In the genomic region with DNA sequence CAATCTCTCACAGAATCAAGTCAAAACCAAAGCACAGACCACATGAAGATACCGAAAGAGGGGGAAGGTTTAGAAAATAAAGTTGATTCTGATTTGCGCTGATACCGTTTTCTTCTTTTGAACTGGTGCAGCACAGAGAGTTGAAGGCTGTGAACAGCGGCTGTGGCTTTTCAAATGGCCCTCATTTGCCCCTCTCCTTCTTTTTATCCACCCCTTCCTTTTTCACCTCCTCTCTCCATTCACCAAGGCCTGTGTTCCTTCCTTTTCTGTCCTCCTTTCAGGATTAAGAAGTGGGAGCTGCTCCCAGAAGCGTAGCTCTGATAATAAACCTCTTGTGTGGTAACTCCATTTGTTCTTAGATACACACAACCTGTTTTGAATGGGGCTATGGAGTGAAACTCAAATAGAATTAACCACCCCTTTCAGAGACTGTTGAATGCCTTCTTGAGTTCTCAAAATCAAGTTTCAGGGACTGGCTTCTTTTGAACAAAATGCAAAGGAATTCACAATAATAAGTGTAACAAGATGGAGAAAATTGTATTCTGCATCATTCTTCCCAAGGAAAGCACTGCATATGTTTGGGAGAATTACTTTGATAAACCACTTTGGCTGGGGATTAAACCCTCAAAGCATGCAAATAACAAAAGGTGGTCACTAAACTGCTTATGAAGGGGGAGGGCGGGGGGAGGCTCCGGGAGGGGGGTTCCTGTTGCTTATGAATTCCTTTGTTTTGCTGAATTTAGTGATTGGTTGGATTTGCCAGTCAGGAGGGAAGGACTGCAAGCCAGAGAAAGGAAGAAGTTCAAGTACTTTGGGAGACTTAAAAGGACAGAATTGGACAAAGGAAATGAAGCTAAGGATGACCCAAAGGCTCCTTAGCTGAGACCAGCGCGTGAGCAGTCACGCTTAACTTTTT, we compare ENCODE assay signal across 17 mouse cellular contexts.
DNase-seq lines count a peak whose midpoint lies in the region; ATAC-seq and TF ChIP-seq lines count a peak whose summit lies in the region.
"Had no signal": no experiment of that assay in that cellular context is flagged by ENCODE, and none has a peak within 500 bp of the region (broad histone marks: within the 10 kb centered on the region; RNA-seq: fewer than 3 reads in every experiment).

No protein-coding gene starts in this region.

- H3K4me2 ChIP-seq in lung, postnatal 0 days (replicated peaks; ENCODE audit: low read depth, low read length), result no peak overlapping the region
- no peak overlapping the region for H3K4me2 ChIP-seq in embryonic facial prominence, embryonic 11.5 days (ENCODE audit: low read depth, low read length)

- TF ChIP-seq CTCF in lung, postnatal 0 days (IDR thresholded peaks at IDR 0.05), result no peak

- no peak overlapping the region for H3K27ac ChIP-seq in lung, postnatal 0 days (ENCODE audit: low read length)
- no peak overlapping the region for H3K27ac ChIP-seq in embryonic facial prominence, embryonic 11.5 days (replicated peaks; ENCODE audit: low read depth, low read length)
- peak overlapping the region; percentile 63 for H3K27ac ChIP-seq in midbrain, embryonic 10.5 days (replicated peaks)
- no peak overlapping the region for H3K27ac ChIP-seq in heart, embryonic 10.5 days

- 58% methylated on average over 10 of the region's 10 CpGs for WGBS in lung, postnatal 0 days
- 64% methylated on average over 10 of the region's 10 CpGs for WGBS in embryonic facial prominence, embryonic 11.5 days
- WGBS in midbrain, embryonic 10.5 days, result 20% methylated on average over 10 of the region's 10 CpGs
- WGBS in heart, embryonic 10.5 days, result 75% methylated on average over 10 of the region's 10 CpGs

- H3K36me3 ChIP-seq in lung, postnatal 0 days (ENCODE audit: insufficient read depth, low read length), result no peaks in the 10 kb centered on the region
- H3K36me3 ChIP-seq in embryonic facial prominence, embryonic 11.5 days (replicated peaks; ENCODE audit: control insufficient read depth, insufficient read depth, low read depth, low read length), result no peaks in the 10 kb centered on the region
- no peaks in the 10 kb centered on the region for H3K36me3 ChIP-seq in midbrain, embryonic 10.5 days
- H3K36me3 ChIP-seq in heart, embryonic 10.5 days, result no peaks in the 10 kb centered on the region

- H3K9ac ChIP-seq in lung, postnatal 0 days (replicated peaks; ENCODE audit: low read depth), result no peak overlapping the region
- H3K9ac ChIP-seq in embryonic facial prominence, embryonic 11.5 days (replicated peaks; ENCODE audit: low read length), result no peak overlapping the region

- H3K9me3 ChIP-seq in lung, postnatal 0 days (ENCODE audit: low read length), result no peaks in the 10 kb centered on the region
- no peaks in the 10 kb centered on the region for H3K9me3 ChIP-seq in embryonic facial prominence, embryonic 11.5 days (replicated peaks; ENCODE audit: control insufficient read depth, low read length)
- H3K9me3 ChIP-seq in midbrain, embryonic 10.5 days (replicated peaks), result no peaks in the 10 kb centered on the region
- H3K9me3 ChIP-seq in heart, embryonic 10.5 days, result no peaks in the 10 kb centered on the region
- H3K9me3 ChIP-seq: megakaryocyte, embryonic 14.5 days had no signal

- no peak for TF ChIP-seq EP300 in lung, postnatal 0 days (IDR thresholded peaks at IDR 0.05)

- peak; percentile 25 for DNase-seq in lung, postnatal 0 days (ENCODE audit: low spot score)
- DNase-seq in lung, adult 18-20 months, result no peak
- peak; percentile 12 for DNase-seq in embryonic facial prominence, embryonic 11.5 days (ENCODE audit: low spot score)
- DNase-seq in midbrain, embryonic 10.5 days (ENCODE audit: low spot score), result peak; percentile 65
- no peak for DNase-seq in urinary bladder, adult 18-20 months (ENCODE audit: low spot score in 2 of 2)
- DNase-seq in heart, embryonic 10.5 days (ENCODE audit: low spot score), result no peak
- no peak for DNase-seq in yolk sac, embryonic 10.5 days (ENCODE audit: low spot score)
- DNase-seq: adrenal gland, postnatal 14 days; cerebellum, adult 8-10 months; gastrocnemius, postnatal 36 days; heart, postnatal 10 days; kidney, adult 8-10 months; lung, adult 2 months; thymus, adult 18-20 months had no signal

- no peaks in the 10 kb centered on the region for H3K27me3 ChIP-seq in lung, postnatal 0 days (replicated peaks; ENCODE audit: insufficient read depth, low read length)
- H3K27me3 ChIP-seq in embryonic facial prominence, embryonic 11.5 days (ENCODE audit: control insufficient read depth, insufficient read depth, low read length), result no peaks in the 10 kb centered on the region
- peaks cover 74% of the 10 kb centered on the region for H3K27me3 ChIP-seq in midbrain, embryonic 10.5 days (ENCODE audit: low read depth, poor library complexity, severe bottlenecking)
- H3K27me3 ChIP-seq in heart, embryonic 10.5 days (ENCODE audit: insufficient read depth, poor library complexity, severe bottlenecking), result no peaks in the 10 kb centered on the region
- H3K27me3 ChIP-seq: megakaryocyte, embryonic 14.5 days had no signal

- no peak overlapping the region for H3K4me3 ChIP-seq in lung, postnatal 0 days (ENCODE audit: low read depth, low read length)
- H3K4me3 ChIP-seq in embryonic facial prominence, embryonic 11.5 days (ENCODE audit: low read depth, low read length), result no peak overlapping the region
- H3K4me3 ChIP-seq in midbrain, embryonic 10.5 days, result no peak overlapping the region; the same call in 1 of the 2 replicates
- no peak overlapping the region for H3K4me3 ChIP-seq in heart, embryonic 10.5 days
- H3K4me3 ChIP-seq: megakaryocyte, embryonic 14.5 days had no signal

- ATAC-seq in lung, postnatal 0 days, result no peak
- ATAC-seq in embryonic facial prominence, embryonic 11.5 days (replicated peaks; ENCODE audit: insufficient number of reproducible peaks, low FRiP score, low TSS enrichment, low read depth), result no peak
- ATAC-seq: activated CD4-positive, CD25-positive, alpha-beta regulatory T cell, adult 4 months; Patski had no signal

- H3K4me1 ChIP-seq in lung, postnatal 0 days (ENCODE audit: insufficient read depth, low read depth, low read length), result no peaks in the 10 kb centered on the region
- H3K4me1 ChIP-seq in embryonic facial prominence, embryonic 11.5 days (ENCODE audit: control insufficient read depth, insufficient read depth, low read length), result no peaks in the 10 kb centered on the region
- peaks cover 66% of the 10 kb centered on the region for H3K4me1 ChIP-seq in midbrain, embryonic 10.5 days
- no peaks in the 10 kb centered on the region for H3K4me1 ChIP-seq in heart, embryonic 10.5 days
- H3K4me1 ChIP-seq: megakaryocyte, embryonic 14.5 days had no signal

Comparison
In these comparisons a context has a peak if more than half of its experiments do, and no peak if none do; other contexts are left out.
1. DNase-seq: peak in lung, postnatal 0 days (single experiment), embryonic facial prominence, embryonic 11.5 days (single experiment) and midbrain, embryonic 10.5 days (single experiment); none in lung, adult 18-20 months (0 of 2), urinary bladder, adult 18-20 months (0 of 2), heart, embryonic 10.5 days (single experiment) and yolk sac, embryonic 10.5 days (single experiment).